Mouse (Mus musculus): ENCODE measurements around the gene Gm17079.

DNA sequence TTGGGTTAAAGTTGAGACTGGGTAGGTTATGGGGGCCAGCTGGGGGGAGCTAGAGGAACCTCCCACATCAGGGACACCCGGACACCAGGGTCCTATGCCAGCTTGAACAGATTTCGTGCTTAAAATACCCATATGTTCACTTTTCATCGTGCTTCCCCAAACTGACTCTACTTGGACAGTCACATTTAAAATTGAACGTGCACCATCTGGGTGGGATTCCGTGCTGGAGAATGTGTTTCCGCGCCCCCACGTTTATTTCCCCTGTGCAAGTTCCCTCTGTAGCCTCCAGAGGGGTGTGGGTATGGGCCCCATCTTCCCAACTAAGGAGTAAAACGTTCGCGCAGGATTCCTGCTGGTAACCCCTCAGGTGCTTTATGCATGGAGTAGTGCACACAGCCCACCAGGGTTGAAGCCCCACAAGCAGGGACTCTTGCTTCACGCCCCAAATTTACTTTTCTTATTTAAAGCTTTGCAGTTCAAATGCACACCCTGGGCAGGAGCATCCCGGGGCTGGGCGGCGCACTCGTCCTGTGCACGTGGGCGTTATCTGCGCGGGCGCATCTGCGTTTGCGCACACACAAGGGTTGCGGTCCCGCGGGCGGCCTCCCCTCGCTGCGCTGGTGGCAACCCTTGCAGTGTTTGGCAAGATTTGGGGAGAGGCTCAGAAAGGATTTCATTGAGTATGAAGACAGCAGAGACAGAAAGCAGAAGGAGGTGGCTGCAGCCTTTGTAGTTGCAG lies 43.3 kb upstream of the Gm17079 start:
- TF ChIP-seq CTCF (IDR thresholded peaks at IDR 0.05; ENCODE audit: low read depth, low read length) (no peak), GATA1 (IDR thresholded peaks at IDR 0.05; ENCODE audit: borderline replicate concordance, low read length) (no peak), TAL1 (conservative IDR thresholded peaks at IDR 0.05; ENCODE audit: low read depth, low read length) (no peak), GATA2 (IDR thresholded peaks at IDR 0.05; ENCODE audit: borderline replicate concordance, low read depth, low read length) (no peak), POLR2AphosphoS5 (IDR thresholded peaks at IDR 0.05; ENCODE audit: insufficient replicate concordance, low read depth, low read length) (no peak)
